Mouse (Mus musculus) natural killer cell, adult 2 months (primary cell): ENCODE data around the gene Acadl.

Experiments used
- DNase-seq, 2 experiments: peaks; one replicate each; pipeline ENCODE4 v3.0.0; 2022; ENCODE audit warnings: low spot score in 2 of 2

The Acadl gene

GRCm38 (mm10) chr1:66839755-66840438 is 23.2 kb downstream of the Acadl start:
- no peak for DNase-seq

- no peak for DNase-seq
These were observed 23.9 kb downstream of the Acadl start for GRCm38 (mm10) chr1:66839135-66839534.

GRCm38 (mm10) chr1:66838184-66839042 is 24.7 kb downstream of the Acadl start:
- peak; percentile 55 to 74 for DNase-seq

- no peak for DNase-seq
These were observed 25.9 kb downstream of the Acadl start for GRCm38 (mm10) chr1:66837207-66837606.

GRCm38 (mm10) chr1:66832636-66833165 is 30.4 kb downstream of the Acadl start:
- DNase-seq: no peak

GRCm38 (mm10) chr1:66831824-66832600 is 31.1 kb downstream of the Acadl start:
- no peak for DNase-seq

- no peak for DNase-seq
These were observed 33.5 kb downstream of the Acadl start for GRCm38 (mm10) chr1:66829400-66830080.

- no peak for DNase-seq
These were observed 41.1 kb downstream of the Acadl start for GRCm38 (mm10) chr1:66821966-66822365.

- DNase-seq: no peak
These were observed 42.8 kb downstream of the Acadl start for GRCm38 (mm10) chr1:66820241-66820640.

GRCm38 (mm10) chr1:66817865-66818315 is 45.2 kb downstream of the Acadl start:
- DNase-seq: peak in 1 of 2 experiments; percentile 42

- DNase-seq: peak; percentile 90 to 93
These were observed 45.6 kb downstream of the Acadl start, which contains the start of gene Kansl1l for GRCm38 (mm10) chr1:66817453-66817839. Gene Kansl1l, minus strand, starts transcription at chr1:66817562.

GRCm38 (mm10) chr1:66816837-66817452 is 46.1 kb downstream of the Acadl start:
- DNase-seq: peak; percentile 88 to 90

GRCm38 (mm10) chr1:66815941-66816777 is 46.9 kb downstream of the Acadl start:
- DNase-seq: peak; percentile 20 to 47

GRCm38 (mm10) chr1:66814756-66815155 is 48.3 kb downstream of the Acadl start:
- DNase-seq: no peak

- DNase-seq: no peak
These were observed 49.9 kb downstream of the Acadl start for GRCm38 (mm10) chr1:66813191-66813590.

- no peak for DNase-seq
These were observed 56.3 kb downstream of the Acadl start for GRCm38 (mm10) chr1:66806821-66807220.

GRCm38 (mm10) chr1:66805408-66805807 is 57.7 kb downstream of the Acadl start:
- DNase-seq: no peak

- no peak for DNase-seq
These were observed 58.4 kb downstream of the Acadl start for GRCm38 (mm10) chr1:66804710-66805109.

- no peak for DNase-seq
These were observed 65.1 kb downstream of the Acadl start for GRCm38 (mm10) chr1:66797962-66798361.
